Mouse (Mus musculus): ENCODE data around the gene Lipk. TPM values are rescaled to one million over a fixed set of nuclear protein-coding genes. Genes with fewer than 3 reads are reported as not detected.

Gene Lipk
- polyA plus RNA-seq, 1 experiment from 2014 or later: not detected

DNA sequence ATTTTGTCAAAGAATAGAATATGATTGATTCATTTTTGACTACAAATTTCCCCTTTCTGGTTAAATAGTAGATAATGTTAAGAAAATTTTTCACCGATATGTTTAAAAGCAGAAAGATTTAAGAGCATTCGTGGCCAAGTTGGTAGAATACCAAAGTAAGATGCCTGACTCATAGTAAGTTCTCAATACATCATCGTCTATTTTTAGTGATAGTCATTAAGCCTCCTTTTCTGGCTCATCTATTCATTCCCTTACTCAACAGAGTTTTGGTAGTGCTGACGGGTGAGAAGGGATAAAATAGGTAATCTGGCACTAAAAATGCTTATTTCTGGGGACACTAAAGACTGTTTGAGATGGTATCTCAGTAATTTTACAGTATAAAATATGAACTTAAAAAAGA is 56.0 kb downstream of the Lipk start:
- ChIA-PET POLR2A (no interaction called here), CTCF (interaction anchor here (2.2 kb wide), 1 partner anchor 20 kb away, joined by 5 read pairs; no protein-coding TSS in a partner anchor)
- DNase-seq (ENCODE audit: low read depth, low spot score) (no peak), ATAC-seq (no peak)
- in situ Hi-C loops (cut with MboI; ENCODE audit: low pct_unique_long_range_greater_than_20kb): no loop called here
- TF ChIP-seq CTCF (IDR thresholded peaks at IDR 0.05): no peak
- H3K27me3 ChIP-seq: peaks cover 40% of the 10 kb centered on the region

DNA sequence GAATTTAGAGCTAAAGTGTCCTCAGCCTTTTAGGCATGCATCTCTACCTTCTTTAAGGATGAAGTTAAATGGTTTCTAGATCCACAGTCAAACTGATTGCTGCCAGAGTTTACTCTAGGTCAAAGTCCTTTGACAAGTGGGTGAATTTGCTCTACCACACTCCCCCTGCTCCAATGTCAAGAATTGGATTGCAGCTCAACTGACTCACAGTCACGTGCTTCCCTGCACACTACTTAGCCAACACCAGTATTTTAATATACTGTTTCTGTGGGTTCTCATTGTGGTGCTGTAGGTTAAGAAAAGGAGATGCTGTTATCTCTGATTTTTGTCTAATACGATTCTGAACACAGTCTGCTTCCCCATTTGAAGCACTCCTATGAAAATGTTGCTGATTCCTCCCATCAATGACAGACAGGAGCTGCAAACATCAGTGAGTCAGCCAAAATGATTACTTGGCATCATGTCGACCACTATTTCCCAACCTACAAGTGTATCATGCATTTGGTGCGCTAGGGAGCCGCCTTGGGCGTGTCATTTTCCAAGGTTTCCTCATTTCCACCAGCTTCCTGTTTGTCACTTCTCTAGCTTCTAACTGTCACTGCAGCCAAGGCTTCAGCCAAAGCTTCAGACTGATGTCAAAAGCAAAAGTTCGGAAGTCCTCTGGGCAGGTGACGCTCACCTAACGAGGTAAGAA is 58.8 kb downstream of the Lipk start, which contains the start of gene Lipn:
Lipn (plus strand) TSS at position 580 of the 694 bp plus-strand sequence.
- no peak for DNase-seq (ENCODE audit: low read depth, low spot score)

GRCm38 (mm10) chr19:34074239-34074638 is 66.1 kb downstream of the Lipk start:
- DNase-seq (ENCODE audit: low read depth, low spot score) (no peak), ATAC-seq (no peak)
- in situ Hi-C loops (cut with MboI; ENCODE audit: low pct_unique_long_range_greater_than_20kb): no loop called here
- ChIA-PET POLR2A (no interaction called here), CTCF (interaction anchor here (1.2 kb wide), 1 partner anchor 13 kb away, joined by 5 read pairs; no protein-coding TSS in a partner anchor)
- peaks cover 55% of the 10 kb centered on the region for H3K27me3 ChIP-seq
- no peak for TF ChIP-seq CTCF (IDR thresholded peaks at IDR 0.05)

More for the DNA sequence above, 58.8 kb downstream of the Lipk start, which contains the start of gene Lipn:
- POLR2A ChIA-PET: no interaction called here
- ATAC-seq: no peak
- TF ChIP-seq CTCF (IDR thresholded peaks at IDR 0.05): no peak
- in situ Hi-C loops (cut with MboI; ENCODE audit: low pct_unique_long_range_greater_than_20kb): no loop called here
- CTCF ChIA-PET: interaction anchor here (1.4 kb wide), 1 partner anchor 9 kb away, joined by 3 read pairs; no protein-coding TSS in a partner anchor
- peaks cover 64% of the 10 kb centered on the region for H3K27me3 ChIP-seq

DNA sequence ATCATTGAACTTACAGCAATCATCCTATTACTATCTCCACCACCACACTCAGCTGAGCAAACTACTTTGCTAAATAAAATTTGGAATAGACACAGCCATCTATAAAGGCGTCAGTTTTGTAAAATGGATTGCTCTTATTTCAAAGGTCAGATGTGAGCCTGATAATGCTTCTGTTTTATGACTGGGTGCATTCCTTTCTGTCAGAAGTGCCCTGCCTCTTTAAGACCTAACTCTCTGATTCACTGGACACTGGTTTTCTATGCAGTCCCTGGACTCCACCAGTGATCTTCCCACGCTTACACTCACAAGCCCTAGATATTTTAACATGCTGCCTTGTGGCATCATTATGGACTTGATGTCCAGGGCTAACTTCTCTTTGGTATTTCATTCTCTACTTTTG is 70.0 kb downstream of the Lipk start:
- POLR2A ChIA-PET: no interaction called here

GRCm38 (mm10) chr19:34089011-34089680 is 81.1 kb downstream of the Lipk start:
- CTCF ChIA-PET: no interaction called here
- no peak for ATAC-seq
- TF ChIP-seq CTCF (IDR thresholded peaks at IDR 0.05): no peak
- no peak for DNase-seq (ENCODE audit: low read depth, low spot score)
- H3K27me3 ChIP-seq: no peaks in the 10 kb centered on the region
- in situ Hi-C loops (cut with MboI; ENCODE audit: low pct_unique_long_range_greater_than_20kb): no loop called here
- POLR2A ChIA-PET: no interaction called here

More for the DNA sequence above, 70.0 kb downstream of the Lipk start:
- ATAC-seq: no peak
- DNase-seq (ENCODE audit: low read depth, low spot score): no peak
- CTCF ChIA-PET: no interaction called here
- no peak for TF ChIP-seq CTCF (IDR thresholded peaks at IDR 0.05)
- in situ Hi-C loops (cut with MboI; ENCODE audit: low pct_unique_long_range_greater_than_20kb): no loop called here
- peaks cover 53% of the 10 kb centered on the region for H3K27me3 ChIP-seq

GRCm38 (mm10) chr19:34095381-34095780 is 87.3 kb downstream of the Lipk start:
- POLR2A ChIA-PET: no interaction called here
- no peak for TF ChIP-seq CTCF (IDR thresholded peaks at IDR 0.05)
- in situ Hi-C loops (cut with MboI; ENCODE audit: low pct_unique_long_range_greater_than_20kb): no loop called here
- CTCF ChIA-PET: interaction anchor here (1.6 kb wide), 1 partner anchor 9 kb away, joined by 4 read pairs; no protein-coding TSS in a partner anchor
- DNase-seq (ENCODE audit: low read depth, low spot score): no peak
- H3K27me3 ChIP-seq: no peaks in the 10 kb centered on the region
- no peak for ATAC-seq

- DNase-seq (ENCODE audit: low read depth, low spot score) (no peak), ATAC-seq (no peak)
- H3K27me3 ChIP-seq: no peaks in the 10 kb centered on the region
- ChIA-PET CTCF (interaction anchor here (1.6 kb wide), 1 partner anchor 8 kb away, joined by 4 read pairs; no protein-coding TSS in a partner anchor), POLR2A (no interaction called here)
- in situ Hi-C loops (cut with MboI; ENCODE audit: low pct_unique_long_range_greater_than_20kb): no loop called here
- TF ChIP-seq CTCF (IDR thresholded peaks at IDR 0.05): peak; percentile 42
These were observed 88.1 kb downstream of the Lipk start for GRCm38 (mm10) chr19:34096228-34096627.

Other genes starting within 250 kb of the Lipk start
- 0.04 TPM for gene Lipo3, start 246.3 kb upstream of the Lipk start, polyA plus RNA-seq (2021)
- gene Lipo1, start 220.8 kb upstream of the Lipk start, polyA plus RNA-seq (2021): not detected
- not detected for gene Lipf, start 47.1 kb upstream of the Lipk start, polyA plus RNA-seq (2021)
- not detected for gene Lipn, start 59.1 kb downstream of the Lipk start, polyA plus RNA-seq (2021)
- not detected for gene Lipm, start 92.6 kb downstream of the Lipk start, polyA plus RNA-seq (2021)
- gene Ankrd22, start 157.8 kb downstream of the Lipk start, polyA plus RNA-seq (2021): 0.05 TPM
- gene Stambpl1, start 183.9 kb downstream of the Lipk start, polyA plus RNA-seq (2021): 21.6 TPM
- 787 TPM for gene Acta2, start 247.3 kb downstream of the Lipk start, polyA plus RNA-seq (2021)

Measured in Patski (cell line).